Mouse (Mus musculus): ENCODE results near the gene Znhit3. TPM values are rescaled to one million over a fixed set of nuclear protein-coding genes. Genes with fewer than 3 reads are reported as not detected.

Gene Znhit3
- 10 to 100 TPM; 27.1 to 32.4 TPM for polyA plus RNA-seq (2012; fragmentation: generic; extraction: Trizol)

DNA sequence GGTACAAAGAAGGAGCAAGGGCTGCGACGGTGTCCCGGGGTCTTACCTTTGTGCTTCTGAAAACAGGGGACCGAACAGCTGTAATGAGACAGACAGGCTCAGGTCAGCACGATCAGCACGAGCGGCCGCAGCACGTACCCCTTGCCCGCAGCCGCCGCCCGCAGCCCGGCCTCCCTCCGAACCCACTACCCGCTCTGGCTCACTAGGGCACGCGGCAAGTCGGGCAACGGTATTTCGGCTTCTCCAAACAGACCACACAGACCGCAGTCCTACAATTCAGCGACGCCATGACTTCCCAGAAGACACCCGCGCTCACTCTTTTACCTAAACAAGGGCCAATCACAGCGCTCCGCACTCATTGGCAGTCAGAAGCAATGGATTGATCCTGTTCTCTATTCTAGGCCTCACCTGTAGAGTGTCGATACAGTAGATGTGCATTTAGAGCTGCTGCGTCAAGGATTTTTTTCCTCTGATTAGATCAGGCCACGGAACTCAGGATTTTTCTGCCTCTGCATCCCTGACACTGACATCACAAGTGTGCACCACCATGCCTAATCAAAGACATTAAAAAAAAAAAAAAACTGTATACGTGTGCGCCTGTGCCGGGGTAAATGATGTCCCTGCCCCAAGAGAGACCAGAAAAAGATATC, at the start of gene Znhit3:
Gene Znhit3 (minus strand): TSS at position 314 of the 650 bp plus-strand sequence.

DNA sequence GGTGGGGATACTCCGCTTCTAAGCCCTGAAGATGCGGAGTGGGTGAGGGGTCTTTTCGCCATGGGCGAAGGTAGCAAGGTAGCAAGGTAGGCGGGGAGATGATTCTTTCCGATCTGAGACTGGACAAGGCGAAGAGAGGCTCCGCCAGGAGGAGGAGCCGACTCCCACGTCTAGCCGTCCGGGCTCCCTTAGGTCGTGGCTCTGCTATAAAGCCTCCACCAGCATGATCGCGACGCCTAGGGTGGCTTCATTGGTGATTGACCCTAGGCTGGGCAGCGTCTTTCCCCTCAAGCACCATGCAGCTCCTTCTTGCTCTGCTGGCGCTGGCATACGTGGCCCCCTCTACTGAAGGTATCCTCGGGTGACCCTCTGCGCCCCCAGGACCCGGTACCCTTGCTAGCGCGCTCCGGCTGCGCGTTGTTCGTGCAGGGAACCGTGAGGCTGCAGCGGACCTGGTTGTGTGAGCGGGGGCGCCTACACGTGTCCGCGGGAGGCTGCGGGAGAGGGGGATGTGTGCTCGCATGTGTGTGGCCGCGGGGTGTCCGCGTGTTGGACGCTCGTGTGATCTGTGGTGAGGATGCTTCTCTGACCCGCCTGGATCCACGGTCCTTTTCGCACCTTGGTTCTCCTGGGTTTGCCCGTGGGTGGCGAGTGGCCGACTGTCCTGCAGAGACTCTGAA, 41.6 kb upstream of the Znhit3 start, which contains the start of gene Car4:
Gene Car4 (plus strand): TSS at position 196 of the 680 bp plus-strand sequence.

DNA sequence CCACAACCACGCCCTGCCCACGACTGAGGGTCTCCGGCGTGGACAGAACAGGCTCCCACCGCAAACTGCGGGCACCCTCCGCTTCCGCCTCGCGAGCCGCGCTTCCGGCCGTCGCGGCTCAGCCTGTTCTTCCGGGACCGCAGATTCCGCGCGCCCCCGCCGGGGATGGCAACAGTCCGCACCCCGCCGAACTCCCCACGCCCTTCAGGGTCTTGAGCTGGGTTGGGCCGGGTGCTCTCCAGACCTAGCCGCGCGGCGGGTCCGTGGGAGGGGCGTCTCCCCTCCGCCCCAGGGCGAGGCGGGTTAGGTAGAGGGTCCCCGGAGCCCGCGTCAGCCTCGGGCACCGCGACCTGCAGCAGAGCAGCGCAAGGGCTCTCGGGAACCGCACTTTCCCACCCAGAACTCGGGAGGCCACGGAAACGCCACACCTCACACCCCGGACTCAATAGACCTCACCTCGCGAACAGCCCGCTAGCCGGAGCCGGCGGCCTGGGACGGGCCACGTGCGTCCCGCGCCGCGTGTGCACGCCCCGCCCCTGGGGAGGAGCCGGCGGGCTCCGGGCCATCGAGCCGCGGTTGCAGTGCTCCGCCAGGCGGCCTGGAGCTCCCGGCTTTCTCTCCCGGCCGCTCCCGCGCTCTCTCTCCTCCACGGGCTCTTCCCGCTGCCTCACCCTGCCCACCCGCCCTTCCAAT, 36.2 kb downstream of the Znhit3 start, which contains the start of the genes Myo19 and Pigw:
Gene Myo19 (plus strand): TSS at position 377 of the 693 bp plus-strand sequence.
Gene Pigw (minus strand): TSS at position 514 of the 693 bp plus-strand sequence.

DNA sequence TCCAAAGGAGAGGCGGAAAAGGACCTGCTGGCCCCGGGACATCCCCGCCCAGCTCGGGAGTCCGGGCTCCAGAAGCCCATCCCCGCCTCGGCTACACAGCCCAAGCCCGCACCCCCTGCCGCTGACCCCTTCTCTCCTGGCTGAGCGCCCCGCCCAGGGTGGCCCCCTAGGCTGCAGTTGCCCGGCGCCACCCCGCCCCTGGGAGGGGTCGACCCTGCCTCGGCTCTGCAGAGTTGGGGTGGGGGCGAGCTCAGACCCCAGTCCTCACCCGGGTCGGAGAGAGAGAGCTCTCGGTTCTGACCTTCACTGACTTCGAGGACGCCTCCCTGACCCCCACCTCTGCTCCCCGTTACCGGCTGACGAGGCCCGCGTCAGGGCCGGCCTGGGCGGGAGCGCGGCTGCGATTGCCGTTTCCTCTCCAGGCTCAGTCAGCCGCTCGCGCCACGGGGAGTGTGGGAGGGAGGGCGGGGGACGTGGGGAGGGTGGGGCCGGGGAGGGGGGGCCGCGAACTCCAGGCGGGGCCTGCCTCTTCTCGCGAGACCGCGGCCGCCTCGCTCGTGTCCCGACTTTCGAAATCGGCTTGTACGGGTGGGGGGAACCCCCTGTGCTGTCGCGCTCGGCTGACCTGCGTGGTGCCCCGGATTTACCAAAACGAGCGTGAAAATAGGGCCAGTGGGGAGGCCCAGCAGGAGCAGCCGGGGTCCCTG, 45.7 kb downstream of the Znhit3 start, which contains the start of gene Ggnbp2:
Gene Ggnbp2 (minus strand): TSS at position 481 of the 707 bp plus-strand sequence.

Other genes starting within 250 kb of the Znhit3 start
- 10 to 100 TPM in 1 of 2 experiments, 1 to 10 TPM in 1; 7.4 to 16.0 TPM for gene Mrm1, start 96.9 kb downstream of the Znhit3 start, polyA plus RNA-seq (2012; fragmentation: generic; extraction: Trizol)
- gene Dhrs11, start 87.4 kb downstream of the Znhit3 start, polyA plus RNA-seq (2012; fragmentation: generic; extraction: Trizol): 10 to 100 TPM in 1 of 2 experiments, 1 to 10 TPM in 1; 9.2 to 21.6 TPM
- gene Ggnbp2, start 45.5 kb downstream of the Znhit3 start, polyA plus RNA-seq (2012; fragmentation: generic; extraction: Trizol): 10 to 100 TPM in 1 of 2 experiments, 1 to 10 TPM in 1; 9.4 to 33.0 TPM
- gene Myo19, start 36.2 kb downstream of the Znhit3 start, polyA plus RNA-seq (2012; fragmentation: generic; extraction: Trizol): 1 to 10 TPM; 2.0 to 5.5 TPM
- 1 to 10 TPM in 1 of 2 experiments, under 1 TPM in 1; 0.32 to 1.5 TPM for gene Pigw, start 36.1 kb downstream of the Znhit3 start, polyA plus RNA-seq (2012; fragmentation: generic; extraction: Trizol)
- gene Car4, start 41.4 kb upstream of the Znhit3 start, polyA plus RNA-seq (2012; fragmentation: generic; extraction: Trizol): not detected
- 1 to 10 TPM in 1 of 2 experiments, under 1 TPM in 1; 0.33 to 3.7 TPM for gene Usp32, start 223.8 kb upstream of the Znhit3 start, polyA plus RNA-seq (2012; fragmentation: generic; extraction: Trizol)

Measured in C3H10T1/2 (cell line).